Comparison of ENCODE assay signal across 8 mouse cellular contexts in genomic region chr12:111274006-111274405, GRCm38 (mm10). TPM values are rescaled to one million over a fixed set of nuclear protein-coding genes. Genes with fewer than 3 reads are reported as not detected.
DNase-seq lines count a peak whose midpoint lies in the region; ATAC-seq and TF ChIP-seq lines count a peak whose summit lies in the region.

No protein-coding gene starts in this region.

- peaks cover 26% of the 10 kb centered on the region for H3K4me1 ChIP-seq in heart, embryonic 16.5 days (ENCODE audit: control insufficient read depth, insufficient read depth, low read length)
- no peaks in the 10 kb centered on the region for H3K4me1 ChIP-seq in cortical plate, adult 2 months (ENCODE audit: control insufficient read depth, insufficient read depth, low read length)
- H3K4me1 ChIP-seq in hindbrain, embryonic 13.5 days (replicated peaks), result peaks cover 25% of the 10 kb centered on the region
- H3K4me1 ChIP-seq in midbrain, embryonic 11.5 days (ENCODE audit: control insufficient read depth, insufficient read depth, low read length), result peaks cover 18% of the 10 kb centered on the region

- no peak for ATAC-seq in heart, embryonic 16.5 days (replicated peaks; ENCODE audit: extremely low read depth, insufficient read depth, low FRiP score)
- peak; percentile 29; the same call in 1 of the 2 replicates for ATAC-seq in hindbrain, embryonic 13.5 days (ENCODE audit: low FRiP score)
- ATAC-seq in midbrain, embryonic 11.5 days (ENCODE audit: low FRiP score), result peak; percentile 17; the same call in 1 of the 2 replicates
- ATAC-seq in activated CD4-positive, CD25-positive, alpha-beta regulatory T cell, adult 4 months, result no peak

- peaks cover 79% of the 10 kb centered on the region for H3K27me3 ChIP-seq in heart, embryonic 16.5 days (ENCODE audit: control insufficient read depth, insufficient read depth, low read length)
- H3K27me3 ChIP-seq in hindbrain, embryonic 13.5 days, result peaks cover 91% of the 10 kb centered on the region
- peaks cover 78% of the 10 kb centered on the region for H3K27me3 ChIP-seq in midbrain, embryonic 11.5 days (ENCODE audit: control insufficient read depth, insufficient read depth, low read length)

- TF ChIP-seq CTCF in cortical plate, adult 2 months (IDR thresholded peaks at IDR 0.05; ENCODE audit: extremely low read depth, insufficient read depth, low read length), result no peak

- TF ChIP-seq POLR2A in cortical plate, adult 2 months (IDR thresholded peaks at IDR 0.05; ENCODE audit: extremely low read depth, insufficient read depth, low read length), result no peak

- H3K4me3 ChIP-seq in heart, embryonic 16.5 days (ENCODE audit: low read length), result peak overlapping the region; percentile 59
- peak overlapping the region; percentile 20 for H3K4me3 ChIP-seq in cortical plate, adult 2 months (ENCODE audit: insufficient read depth, low read length)
- H3K4me3 ChIP-seq in hindbrain, embryonic 13.5 days, result peak overlapping the region; percentile 48
- peak overlapping the region; percentile 32 for H3K4me3 ChIP-seq in midbrain, embryonic 11.5 days (ENCODE audit: low read depth, low read length)

- H3K9me3 ChIP-seq in heart, embryonic 16.5 days (replicated peaks; ENCODE audit: control insufficient read depth, low read length), result peaks cover 2% of the 10 kb centered on the region; the same call in 1 of the 2 replicates
- H3K9me3 ChIP-seq in hindbrain, embryonic 13.5 days, result no peaks in the 10 kb centered on the region; the same call in 1 of the 2 replicates
- H3K9me3 ChIP-seq in midbrain, embryonic 11.5 days (ENCODE audit: control insufficient read depth, low read length), result no peaks in the 10 kb centered on the region

- H3K4me2 ChIP-seq in heart, embryonic 16.5 days (ENCODE audit: low read depth, low read length), result peak overlapping the region; percentile 77
- peak overlapping the region; percentile 82 for H3K4me2 ChIP-seq in hindbrain, embryonic 13.5 days
- peak overlapping the region; percentile 52 for H3K4me2 ChIP-seq in midbrain, embryonic 11.5 days

- peak overlapping the region; percentile 69 for H3K9ac ChIP-seq in heart, embryonic 16.5 days (ENCODE audit: low read length)
- H3K9ac ChIP-seq in hindbrain, embryonic 13.5 days, result peak overlapping the region; percentile 70
- H3K9ac ChIP-seq in midbrain, embryonic 11.5 days (ENCODE audit: low read length), result no peak overlapping the region

- WGBS in heart, embryonic 16.5 days, result 4% methylated on average over 28 of the region's 28 CpGs
- WGBS in hindbrain, embryonic 13.5 days, result 3% methylated on average over 27 of the region's 28 CpGs
- 4% methylated on average over 28 of the region's 28 CpGs for WGBS in midbrain, embryonic 11.5 days

- no peak for DNase-seq in heart, adult 8-10 months (ENCODE audit: low spot score)
- peak; percentile 92 for DNase-seq in midbrain, embryonic 11.5 days (ENCODE audit: low spot score, missing footprints)
- DNase-seq in spleen, postnatal 36 days (ENCODE audit: low spot score in 2 of 2), result no peak
- no peak for DNase-seq in layer of hippocampus, postnatal 25 days (ENCODE audit: extremely low spot score in 1 of 2, low spot score in 1 of 2)

- no peak overlapping the region for H3K27ac ChIP-seq in heart, embryonic 16.5 days (ENCODE audit: low read length)
- H3K27ac ChIP-seq in cortical plate, adult 2 months (ENCODE audit: insufficient read depth, low read length), result no peak overlapping the region
- H3K27ac ChIP-seq in hindbrain, embryonic 13.5 days, result no peak overlapping the region
- no peak overlapping the region for H3K27ac ChIP-seq in midbrain, embryonic 11.5 days (ENCODE audit: low read depth, low read length)

- no peaks in the 10 kb centered on the region for H3K36me3 ChIP-seq in heart, embryonic 16.5 days (ENCODE audit: control insufficient read depth, insufficient read depth)
- no peaks in the 10 kb centered on the region for H3K36me3 ChIP-seq in hindbrain, embryonic 13.5 days
- H3K36me3 ChIP-seq in midbrain, embryonic 11.5 days (ENCODE audit: control insufficient read depth, insufficient read depth, low read length), result no peaks in the 10 kb centered on the region

RNA-seq across cellular contexts. Expression of gene Amn, which starts 3.1 kb away (rescaled TPM):
- polyA plus RNA-seq in heart, embryonic 16.5 days (2015; fragmentation: Nextera tagmentation; extraction: Ambion mirVana), result 1.8 and 2.4 TPM in 2 replicates
- total RNA-seq in heart, adult 8-10 months (2022), result under 1 TPM in 1 of 4 experiments, not detected in 3; 0.41 TPM
- 18.7 and 23.1 TPM in 2 replicates for polyA plus RNA-seq in cortical plate, adult 2 months (2012; rRNA removed)
- polyA plus RNA-seq in hindbrain, embryonic 13.5 days (2015; fragmentation: Nextera tagmentation; extraction: Ambion mirVana), result 5.6 and 6.5 TPM in 2 replicates
- 0.22 TPM in 1 of 2 replicates, not detected in the other for polyA plus RNA-seq in midbrain, embryonic 11.5 days (2014; fragmentation: Nextera tagmentation; extraction: Ambion mirVana)
- polyA plus RNA-seq in activated CD4-positive, CD25-positive, alpha-beta regulatory T cell, adult 4 months (2017; shearing (Covaris generic)), result not detected
- 1 to 10 TPM; 4.6 to 5.8 TPM for total RNA-seq in layer of hippocampus, postnatal 25 days (2021)

Comparison
In these comparisons a context has a peak if more than half of its experiments do, and no peak if none do; other contexts are left out.
1. ATAC-seq: peak in hindbrain, embryonic 13.5 days (single experiment) and midbrain, embryonic 11.5 days (single experiment); none in heart, embryonic 16.5 days (single experiment) and activated CD4-positive, CD25-positive, alpha-beta regulatory T cell, adult 4 months (single experiment).
2. Peak in every context shown above with its lines, with median percentiles within 50 percentile points of each other: H3K4me2 ChIP-seq and H3K4me3 ChIP-seq.